Mouse (Mus musculus) C2C12 (cell line): ENCODE data around the gene Card11. TPM values are rescaled to one million over a fixed set of nuclear protein-coding genes. Genes with fewer than 3 reads are reported as not detected.

Source experiments
- H3K27me3 ChIP-seq: one replicate; pipeline ENCODE4 v1.6.1; 2011; ENCODE audit not compliant: control insufficient read depth, insufficient read depth, insufficient read length
- H3K36me3 ChIP-seq: one replicate; pipeline ENCODE4 v1.6.1; 2011; ENCODE audit not compliant: control insufficient read depth, insufficient read depth
- H3K4me3 ChIP-seq: one replicate; pipeline ENCODE4 v1.5.1; 2011; ENCODE audit warnings: mild to moderate bottlenecking, control low read depth; ENCODE audit not compliant: poor library complexity, insufficient read depth, severe bottlenecking
- H3K79me2 ChIP-seq: one replicate; pipeline ENCODE4 v1.6.1; 2011; ENCODE audit not compliant: control insufficient read depth, insufficient read depth
- H3K79me3 ChIP-seq: one replicate; pipeline ENCODE4 v1.6.1; 2011; ENCODE audit warnings: low read depth, control low read depth
- H3ac ChIP-seq: one replicate; pipeline ENCODE3; 2011; ENCODE audit warnings: low read depth; ENCODE audit not compliant: control insufficient read depth, insufficient read length
- CEBPB ChIP-seq: IDR thresholded peaks from one replicate; pipeline ENCODE4 v1.6.1; 2011; ENCODE audit warnings: low read depth, mild to moderate bottlenecking, control low read depth, moderate library complexity
- CTCF ChIP-seq: IDR thresholded peaks from one replicate; pipeline ENCODE4 v1.5.1; 2011; ENCODE audit not compliant: control insufficient read depth, insufficient read depth, insufficient read length
- FOSL1 ChIP-seq: IDR thresholded peaks from one replicate; pipeline ENCODE4 v1.8.0; 2011; ENCODE audit warnings: mild to moderate bottlenecking, low read length; ENCODE audit not compliant: poor library complexity, insufficient read depth, severe bottlenecking
- MAX ChIP-seq: IDR thresholded peaks from one replicate; pipeline ENCODE4 v1.6.1; 2011; ENCODE audit warnings: mild to moderate bottlenecking, control low read depth
- MYOD1 ChIP-seq: IDR thresholded peaks from one replicate; pipeline ENCODE4 v1.6.1; 2011; ENCODE audit warnings: low read depth; ENCODE audit not compliant: control insufficient read depth, insufficient read length
- MYOG ChIP-seq: IDR thresholded peaks from one replicate; pipeline ENCODE4 v1.6.1; 2011; ENCODE audit not compliant: control insufficient read depth, insufficient read length; ENCODE audit errors: extremely low read depth
- USF1 ChIP-seq: IDR thresholded peaks from one replicate; pipeline ENCODE4 v1.6.1; 2011; ENCODE audit warnings: low read depth, mild to moderate bottlenecking, control low read depth, moderate library complexity
- polyA plus RNA-seq: library from polyadenylated mRNA; unstranded; fragments of >200 nt; fragmentation: generic; extraction: Trizol; gene quantifications from one replicate; pipeline ENCODE4 v1.2.1, GENCODE M21; 2012; ENCODE audit warnings: missing spikeins

The Card11 gene
- polyA plus RNA-seq, 1 experiment = not detected

DNA sequence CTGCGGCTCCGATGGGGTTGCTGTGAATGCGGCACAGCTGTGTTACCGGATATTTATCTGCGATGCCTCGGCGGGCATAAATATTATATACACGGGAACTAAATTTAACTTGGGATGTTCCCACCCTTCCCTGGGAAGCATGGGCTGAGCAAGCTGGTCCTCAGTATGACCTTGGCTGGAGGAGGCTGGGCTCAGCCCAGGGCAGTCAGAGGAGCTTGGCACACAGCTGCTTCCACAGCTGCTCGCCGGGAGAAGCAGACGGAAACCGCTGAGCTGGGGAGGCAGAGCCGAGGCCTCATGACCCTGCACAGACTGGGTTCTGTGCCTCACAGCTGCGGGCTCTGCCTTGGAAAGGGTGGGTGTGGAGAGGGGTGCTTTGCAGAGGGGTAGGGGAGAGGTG is 110.3 kb downstream of the Card11 start:
- Histone ChIP-seq H3K36me3 (no peaks in the 10 kb centered on the region), H3K4me3 (no peak overlapping the region), H3K79me3 (no peaks in the 10 kb centered on the region), H3ac (no peak overlapping the region), H3K27me3 (peaks cover 3% of the 10 kb centered on the region), H3K79me2 (no peaks in the 10 kb centered on the region)
- TF ChIP-seq CTCF (no peak), MYOD1 (no peak), MYOG (no peak), CEBPB (no peak), MAX (no peak), FOSL1 (no peak), USF1 (no peak)

DNA sequence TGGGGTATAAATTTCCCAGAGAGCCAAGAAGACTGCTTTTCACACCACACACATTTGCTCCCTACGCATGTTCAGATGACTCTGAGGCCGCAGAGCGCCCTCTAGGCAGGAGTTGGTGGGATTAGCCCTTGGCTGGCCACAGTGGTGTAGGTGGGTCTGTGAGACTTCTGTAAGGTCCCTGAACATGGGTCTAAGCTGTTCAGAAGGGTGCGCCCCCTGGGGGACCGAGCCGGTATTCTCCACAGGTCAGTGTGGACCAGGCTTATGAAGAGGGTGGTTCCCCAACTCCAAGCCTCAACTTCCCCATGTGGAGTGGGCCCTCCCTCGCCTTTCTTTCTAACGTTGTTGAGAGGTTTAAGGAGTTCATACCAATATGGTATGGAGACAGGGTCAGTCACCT is 110.8 kb downstream of the Card11 start:
- Histone ChIP-seq H3K79me2 (no peaks in the 10 kb centered on the region), H3K36me3 (no peaks in the 10 kb centered on the region), H3K4me3 (no peak overlapping the region), H3ac (no peak overlapping the region), H3K79me3 (no peaks in the 10 kb centered on the region), H3K27me3 (peaks cover 3% of the 10 kb centered on the region)
- TF ChIP-seq MAX (no peak), CTCF (no peak), MYOD1 (no peak), USF1 (no peak)

DNA sequence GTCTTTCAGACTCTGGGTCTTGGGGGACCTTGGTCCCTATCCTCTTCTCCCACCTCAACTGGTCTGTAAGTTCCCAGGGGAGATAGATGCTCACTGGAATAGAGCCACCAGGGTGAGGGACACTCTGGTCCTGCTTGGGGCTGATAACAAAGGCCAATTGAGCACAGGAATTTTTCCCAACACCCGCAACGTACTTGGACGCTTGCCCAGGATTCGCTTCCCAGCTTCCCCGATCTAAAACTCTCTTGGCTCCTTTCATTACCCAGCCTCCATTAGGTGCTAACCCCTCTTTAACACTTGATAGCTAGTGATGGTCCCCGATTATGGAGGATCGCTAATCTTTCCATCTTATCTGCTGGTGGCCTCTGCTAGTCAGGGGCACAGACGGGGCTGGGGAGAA is 112.5 kb downstream of the Card11 start:
- H3K4me3 ChIP-seq = no peak overlapping the region
- no peak overlapping the region for H3ac ChIP-seq
- H3K79me3 ChIP-seq = no peaks in the 10 kb centered on the region
- H3K36me3 ChIP-seq = no peaks in the 10 kb centered on the region
- H3K27me3 ChIP-seq = peaks cover 3% of the 10 kb centered on the region
- TF ChIP-seq CTCF = no peak
- TF ChIP-seq USF1 = no peak
- TF ChIP-seq MYOD1 = no peak
- no peak for TF ChIP-seq FOSL1
- no peaks in the 10 kb centered on the region for H3K79me2 ChIP-seq

DNA sequence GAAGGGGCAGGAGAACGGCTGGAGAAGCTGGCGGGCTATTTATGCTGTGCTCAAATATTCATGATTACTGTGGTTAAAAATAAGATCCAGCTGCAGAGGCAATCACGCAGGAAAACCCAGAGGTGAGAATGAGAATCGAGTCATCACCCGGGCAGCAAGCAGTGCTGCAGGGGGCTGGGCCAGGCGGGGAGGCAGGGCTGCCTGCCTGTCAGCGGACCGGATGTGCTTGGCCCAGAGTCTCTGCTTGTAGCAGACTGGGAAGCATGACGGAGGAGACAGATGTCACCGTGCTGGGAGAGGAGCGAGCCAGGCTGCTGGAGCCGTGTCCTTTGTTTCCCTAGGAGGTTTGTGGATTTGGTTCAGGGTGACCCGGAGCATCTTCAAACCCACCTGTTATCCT is 115.4 kb downstream of the Card11 start:
- no peak overlapping the region for H3ac ChIP-seq
- TF ChIP-seq FOSL1 (no peak), CTCF (no peak), MYOD1 (no peak)
- H3K4me3 ChIP-seq = no peak overlapping the region
- H3K79me2 ChIP-seq = no peaks in the 10 kb centered on the region
- no peaks in the 10 kb centered on the region for H3K79me3 ChIP-seq
- H3K36me3 ChIP-seq = no peaks in the 10 kb centered on the region
- H3K27me3 ChIP-seq = no peaks in the 10 kb centered on the region

DNA sequence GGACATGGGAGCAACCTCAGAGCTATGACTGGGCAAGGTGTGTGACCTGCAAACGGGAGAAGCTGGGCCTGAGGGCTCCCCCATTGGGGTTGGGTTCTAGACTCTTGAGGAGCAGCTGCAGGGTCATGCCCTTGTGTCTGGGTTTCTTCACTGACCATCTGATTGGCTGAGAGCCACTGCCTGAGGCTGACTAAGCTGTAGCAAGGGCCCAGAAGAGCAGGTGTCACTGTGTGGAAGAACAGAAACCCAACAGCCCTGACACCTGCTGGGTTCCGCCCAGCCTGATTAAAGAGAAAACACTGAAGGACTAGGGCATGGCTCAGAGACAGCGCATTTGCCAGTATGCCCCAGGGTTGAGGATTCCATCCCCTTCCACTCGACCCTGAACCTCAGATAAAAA is 118.0 kb downstream of the Card11 start:
- H3K79me3 ChIP-seq = no peaks in the 10 kb centered on the region
- no peak overlapping the region for H3ac ChIP-seq
- no peaks in the 10 kb centered on the region for H3K79me2 ChIP-seq
- H3K36me3 ChIP-seq = no peaks in the 10 kb centered on the region
- H3K4me3 ChIP-seq = no peak overlapping the region
- no peak for TF ChIP-seq MYOD1
- TF ChIP-seq MAX = no peak
- TF ChIP-seq MYOG = no peak
- no peak for TF ChIP-seq USF1
- no peak for TF ChIP-seq CTCF
- no peak for TF ChIP-seq FOSL1
- TF ChIP-seq CEBPB = no peak
- no peaks in the 10 kb centered on the region for H3K27me3 ChIP-seq

DNA sequence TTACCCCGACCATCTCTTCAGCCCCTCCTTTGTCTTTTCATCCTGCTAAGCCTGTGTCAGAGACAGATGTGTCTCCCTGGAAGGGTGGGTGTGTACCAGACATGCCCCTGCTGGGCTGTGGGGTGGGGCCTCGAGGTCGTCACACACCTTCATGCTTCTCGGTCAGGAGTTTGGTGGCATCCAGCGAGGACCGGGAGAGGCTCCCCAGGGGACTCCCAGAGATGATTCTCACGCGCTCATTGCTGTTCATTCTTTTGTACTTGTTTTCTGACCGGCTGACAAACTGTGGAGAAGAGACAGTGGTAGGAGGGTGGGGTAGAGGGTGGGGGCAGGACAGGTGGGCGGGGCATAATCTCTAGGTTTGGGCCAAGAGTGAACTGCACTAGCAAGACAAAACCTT is 120.2 kb downstream of the Card11 start:
- Histone ChIP-seq H3K36me3 (no peaks in the 10 kb centered on the region), H3K27me3 (no peaks in the 10 kb centered on the region), H3ac (no peak overlapping the region), H3K4me3 (no peak overlapping the region), H3K79me3 (no peaks in the 10 kb centered on the region), H3K79me2 (no peaks in the 10 kb centered on the region)
- TF ChIP-seq MYOG (no peak), CEBPB (no peak), FOSL1 (no peak), MAX (no peak), MYOD1 (no peak), CTCF (no peak), USF1 (no peak)
